In the genomic region with DNA sequence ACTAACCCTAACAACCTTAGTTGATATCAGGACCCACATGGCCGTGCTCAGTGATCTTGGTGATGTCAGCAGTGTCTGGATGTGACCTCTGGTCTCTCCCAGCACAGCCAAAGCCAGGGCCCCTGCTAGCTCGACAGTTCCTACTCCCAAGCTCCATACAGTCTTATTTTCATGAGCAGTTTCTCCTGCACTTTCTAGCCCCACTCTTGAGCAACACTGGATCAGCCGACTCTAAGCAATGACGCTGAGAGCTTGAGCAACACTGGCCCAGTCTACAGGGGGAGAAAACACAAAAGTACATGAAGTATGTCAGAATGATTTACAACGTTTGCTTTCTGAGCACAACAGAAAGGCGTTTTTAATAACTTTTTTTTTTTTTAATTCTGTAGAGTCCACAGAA, we compare ENCODE assay signal across 13 mouse cellular contexts. TPM values are rescaled to one million over a fixed set of nuclear protein-coding genes. Genes with fewer than 3 reads are reported as not detected.
A peak's percentile ranks its signal among the peaks of the same experiment; 100 is the strongest.
DNase-seq lines count a peak whose midpoint lies in the region; ATAC-seq and TF ChIP-seq lines count a peak whose summit lies in the region.
"Had no signal": no experiment of that assay in that cellular context is flagged by ENCODE, and none has a peak within 500 bp of the region (broad histone marks: within the 10 kb centered on the region; RNA-seq: fewer than 3 reads in every experiment).

No protein-coding gene starts in this region.

- peak; percentile 22 to 69 for DNase-seq in adrenal gland, adult (ENCODE audit: inconsistent age in 2 of 2, low spot score in 1 of 2)
- DNase-seq in adrenal gland, adult 18-20 months (ENCODE audit: low spot score in 2 of 2): no peak
- peak; percentile 14 for DNase-seq in ovary, postnatal 36 days (ENCODE audit: low spot score)
- DNase-seq in ovary, postnatal 10 days (ENCODE audit: low spot score): no peak
- peak; percentile 43 for DNase-seq in lung, embryonic 14.5 days
- DNase-seq in urinary bladder, postnatal 36 days (ENCODE audit: low spot score in 2 of 2): peak; percentile 55 to 78
- DNase-seq in right cerebral cortex, postnatal 10 days (ENCODE audit: low spot score in 2 of 2): no peak
- DNase-seq in heart, embryonic 10.5 days (ENCODE audit: low spot score): no peak
- DNase-seq: cerebellum, adult 11 months; midbrain, embryonic 14.5 days had no signal

- no peak overlapping the region for H3K4me2 ChIP-seq in lung, embryonic 14.5 days
- H3K4me2 ChIP-seq: forebrain, embryonic 12.5 days; heart, embryonic 15.5 days; limb, embryonic 13.5 days had no signal

- H3K36me3 ChIP-seq in lung, embryonic 14.5 days (ENCODE audit: insufficient read depth): no peaks in the 10 kb centered on the region
- H3K36me3 ChIP-seq in heart, embryonic 10.5 days: no peaks in the 10 kb centered on the region
- H3K36me3 ChIP-seq: heart, embryonic 15.5 days; limb, embryonic 13.5 days had no signal

- no peak overlapping the region for H3K4me3 ChIP-seq in lung, embryonic 14.5 days (ENCODE audit: low read depth, low read length)
- H3K4me3 ChIP-seq in heart, embryonic 10.5 days: no peak overlapping the region
- H3K4me3 ChIP-seq: forebrain, embryonic 12.5 days; heart, embryonic 15.5 days; limb, embryonic 13.5 days had no signal

- TF ChIP-seq CTCF in lung, embryonic 14.5 days (IDR thresholded peaks at IDR 0.05; ENCODE audit: low read depth): no peak

- no peak overlapping the region for H3K9ac ChIP-seq in lung, embryonic 14.5 days
- H3K9ac ChIP-seq: forebrain, embryonic 12.5 days; heart, embryonic 15.5 days; limb, embryonic 13.5 days had no signal

- no peak overlapping the region for H3K27ac ChIP-seq in lung, embryonic 14.5 days (ENCODE audit: low read depth)
- H3K27ac ChIP-seq in heart, embryonic 10.5 days: no peak overlapping the region
- H3K27ac ChIP-seq: forebrain, embryonic 12.5 days; heart, embryonic 15.5 days; limb, embryonic 13.5 days had no signal

- H3K27me3 ChIP-seq in lung, embryonic 14.5 days (ENCODE audit: insufficient read depth, low read length): no peaks in the 10 kb centered on the region
- no peaks in the 10 kb centered on the region for H3K27me3 ChIP-seq in heart, embryonic 10.5 days (ENCODE audit: insufficient read depth, poor library complexity, severe bottlenecking)
- H3K27me3 ChIP-seq: forebrain, embryonic 12.5 days; heart, embryonic 15.5 days; limb, embryonic 13.5 days had no signal

- no peaks in the 10 kb centered on the region for H3K9me3 ChIP-seq in lung, embryonic 14.5 days (ENCODE audit: low read depth, low read length)
- H3K9me3 ChIP-seq in heart, embryonic 10.5 days: no peaks in the 10 kb centered on the region
- H3K9me3 ChIP-seq: forebrain, embryonic 12.5 days; heart, embryonic 15.5 days; limb, embryonic 13.5 days had no signal

- ATAC-seq in lung, embryonic 14.5 days (ENCODE audit: insufficient read depth): no peak

- WGBS in lung, embryonic 14.5 days: 56% methylated on average over 6 of the region's 6 CpGs
- 69% methylated on average over 6 of the region's 6 CpGs for WGBS in heart, embryonic 10.5 days

- no peaks in the 10 kb centered on the region for H3K4me1 ChIP-seq in lung, embryonic 14.5 days (ENCODE audit: insufficient read depth)
- peaks cover 46% of the 10 kb centered on the region for H3K4me1 ChIP-seq in heart, embryonic 10.5 days
- H3K4me1 ChIP-seq: heart, embryonic 15.5 days had no signal

RNA-seq across cellular contexts. Expression of gene Ntpcr, which starts 47.0 kb away (rescaled TPM):
- total RNA-seq in adrenal gland, adult 18-20 months (2021): 10 to 100 TPM; 15.4 to 20.7 TPM
- 33.0 TPM in 2 replicates for polyA plus RNA-seq in lung, embryonic 14.5 days (2014; fragmentation: Nextera tagmentation; extraction: Ambion mirVana)
- polyA plus RNA-seq in heart, embryonic 10.5 days (2016; fragmentation: Nextera tagmentation; extraction: Ambion mirVana): 25.7 and 26.1 TPM in 2 replicates

Comparison
In these comparisons a context has a peak if more than half of its experiments do, and no peak if none do; other contexts are left out.
1. DNase-seq: peak in adrenal gland, adult (2 of 2), ovary, postnatal 36 days (single experiment), lung, embryonic 14.5 days (single experiment) and urinary bladder, postnatal 36 days (2 of 2); none in adrenal gland, adult 18-20 months (0 of 2), ovary, postnatal 10 days (single experiment), right cerebral cortex, postnatal 10 days (0 of 2) and heart, embryonic 10.5 days (single experiment).